9 mouse cellular contexts compared by ENCODE assay signal in the genomic region with DNA sequence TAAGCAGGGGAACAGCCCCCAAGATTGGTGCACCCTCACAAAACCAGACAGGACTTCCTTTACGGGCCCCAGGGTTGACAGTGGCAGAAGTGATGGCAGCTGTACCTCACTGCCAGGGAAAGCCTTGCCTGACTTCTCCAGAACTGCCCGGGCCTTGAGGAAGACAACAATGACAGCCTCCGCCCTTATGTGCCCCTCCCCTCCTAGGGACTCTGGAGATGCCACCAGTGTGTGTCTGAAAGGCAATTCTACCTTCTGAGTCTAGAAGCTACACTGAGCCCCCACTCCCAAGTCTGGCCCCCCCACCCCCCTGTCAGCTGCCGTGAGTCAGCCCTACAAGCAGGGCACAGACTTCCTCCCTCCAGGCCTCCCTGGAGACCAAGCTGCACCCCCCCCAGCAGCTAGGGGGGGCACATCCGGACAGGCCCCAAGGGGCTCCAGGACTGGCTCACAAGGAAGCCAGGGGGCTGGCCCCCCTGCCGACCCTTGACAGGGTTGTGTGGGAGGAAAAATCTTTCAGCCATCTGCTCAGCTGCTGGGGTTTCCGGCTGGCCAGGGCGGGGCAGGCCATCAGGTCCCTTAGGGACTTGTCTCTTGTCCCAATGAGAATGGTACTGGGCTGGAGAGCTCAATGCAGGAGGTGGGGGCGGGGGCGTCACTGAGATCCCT. TPM values are rescaled to one million over a fixed set of nuclear protein-coding genes. Genes with fewer than 3 reads are reported as not detected.
DNase-seq lines count a peak whose midpoint lies in the region; ATAC-seq and TF ChIP-seq lines count a peak whose summit lies in the region.
"Had no signal": no experiment of that assay in that cellular context is flagged by ENCODE, and none has a peak within 500 bp of the region (broad histone marks: within the 10 kb centered on the region; RNA-seq: fewer than 3 reads in every experiment).

No protein-coding gene starts in this region.

- no peak for TF ChIP-seq CTCF in liver, adult 2 months (IDR thresholded peaks at IDR 0.05; ENCODE audit: low read depth, low read length)

- H3K27me3 ChIP-seq in embryonic facial prominence, embryonic 14.5 days (replicated peaks; ENCODE audit: control insufficient read depth, insufficient read depth, low read length) = peaks cover 6% of the 10 kb centered on the region; the same call in 1 of the 2 replicates
- H3K27me3 ChIP-seq in hindbrain, embryonic 13.5 days = peaks cover 63% of the 10 kb centered on the region
- no peaks in the 10 kb centered on the region for H3K27me3 ChIP-seq in liver, adult 2 months (ENCODE audit: control insufficient read depth, insufficient read depth, low read length)
- H3K27me3 ChIP-seq: Patski had no signal

- 43% methylated on average over 9 of the region's 10 CpGs for WGBS in embryonic facial prominence, embryonic 14.5 days
- WGBS in hindbrain, embryonic 13.5 days = 40% methylated on average over 10 of the region's 10 CpGs
- 63% methylated on average over 10 of the region's 10 CpGs for WGBS in liver, adult 2 months

- no peak for TF ChIP-seq POLR2A in liver, adult 2 months (IDR thresholded peaks at IDR 0.05; ENCODE audit: extremely low read depth, insufficient read depth, low read length)

- no peaks in the 10 kb centered on the region for H3K9me3 ChIP-seq in embryonic facial prominence, embryonic 14.5 days (ENCODE audit: control insufficient read depth, low read length)
- no peaks in the 10 kb centered on the region for H3K9me3 ChIP-seq in hindbrain, embryonic 13.5 days

- peaks cover 71% of the 10 kb centered on the region for H3K79me2 ChIP-seq in liver, adult 2 months (ENCODE audit: control insufficient read depth, insufficient read depth, low read length)

- peak; percentile 48 for DNase-seq in embryo, embryonic 11 days
- no peak for DNase-seq in embryo, embryonic 9.5 days (ENCODE audit: extremely low spot score)
- DNase-seq in embryonic facial prominence, embryonic 14.5 days (ENCODE audit: low spot score) = peak; percentile 54
- no peak for DNase-seq in liver, adult 2 months (ENCODE audit: extremely low read depth, low read depth, low spot score)
- DNase-seq in layer of hippocampus, adult 9-10 months (ENCODE audit: low spot score) = no peak

- no peak overlapping the region for H3K27ac ChIP-seq in embryonic facial prominence, embryonic 14.5 days (replicated peaks; ENCODE audit: low read depth, low read length)
- no peak overlapping the region for H3K27ac ChIP-seq in hindbrain, embryonic 13.5 days
- H3K27ac ChIP-seq in liver, adult 2 months (replicated peaks; ENCODE audit: insufficient read depth, low read depth, low read length) = peak overlapping the region; percentile 47

- H3K9ac ChIP-seq in embryonic facial prominence, embryonic 14.5 days (ENCODE audit: low read depth, low read length) = no peak overlapping the region
- H3K9ac ChIP-seq in hindbrain, embryonic 13.5 days = peak overlapping the region; percentile 46; the same call in 1 of the 2 replicates
- peak overlapping the region; percentile 30 for H3K9ac ChIP-seq in liver, adult 2 months (ENCODE audit: low read depth, low read length)

- no peak for ATAC-seq in embryonic facial prominence, embryonic 14.5 days (ENCODE audit: low read depth)
- ATAC-seq in hindbrain, embryonic 13.5 days (ENCODE audit: low FRiP score) = no peak
- ATAC-seq in neutrophil, adult 5-6 weeks (ENCODE audit: extremely low read depth, insufficient number of reproducible peaks, low FRiP score, poor library complexity, severe bottlenecking) = peak; percentile 22
- no peak for ATAC-seq in monocyte, adult 5-6 weeks (replicated peaks; ENCODE audit: insufficient number of reproducible peaks, low FRiP score, low TSS enrichment, poor library complexity, severe bottlenecking)
- ATAC-seq: Patski had no signal

- peak overlapping the region; percentile 91 for H3K4me2 ChIP-seq in embryonic facial prominence, embryonic 14.5 days (ENCODE audit: low read depth, low read length)
- peak overlapping the region; percentile 92 for H3K4me2 ChIP-seq in hindbrain, embryonic 13.5 days

- no peak overlapping the region for H3K4me3 ChIP-seq in embryonic facial prominence, embryonic 14.5 days (ENCODE audit: low read depth, low read length)
- H3K4me3 ChIP-seq in hindbrain, embryonic 13.5 days = 0 out of 2 replicates have a peak overlapping the region, but pooled peaks have one; percentile 0
- H3K4me3 ChIP-seq in liver, adult 2 months (ENCODE audit: insufficient read depth, low read depth, low read length) = peak overlapping the region; percentile 23; the same call in 1 of the 2 replicates

- H3K36me3 ChIP-seq in embryonic facial prominence, embryonic 14.5 days (ENCODE audit: control insufficient read depth, insufficient read depth, low read length) = no peaks in the 10 kb centered on the region
- no peaks in the 10 kb centered on the region for H3K36me3 ChIP-seq in hindbrain, embryonic 13.5 days
- H3K36me3 ChIP-seq in liver, adult 2 months (ENCODE audit: control insufficient read depth, insufficient read depth, low read length) = no peaks in the 10 kb centered on the region

- peaks cover 40% of the 10 kb centered on the region for H3K4me1 ChIP-seq in embryonic facial prominence, embryonic 14.5 days (ENCODE audit: control insufficient read depth, insufficient read depth, low read length)
- peaks cover 71% of the 10 kb centered on the region for H3K4me1 ChIP-seq in hindbrain, embryonic 13.5 days (replicated peaks)
- H3K4me1 ChIP-seq in liver, adult 2 months (ENCODE audit: control insufficient read depth, insufficient read depth, low read length) = peaks cover 33% of the 10 kb centered on the region

RNA-seq across cellular contexts. Expression of a gene that starts 3.7 kb away (rescaled TPM):
- 17.8 and 18.3 TPM in 2 replicates for polyA plus RNA-seq in embryonic facial prominence, embryonic 14.5 days (2014; fragmentation: Nextera tagmentation; extraction: Ambion mirVana)
- polyA plus RNA-seq in hindbrain, embryonic 13.5 days (2015; fragmentation: Nextera tagmentation; extraction: Ambion mirVana) = 6.4 and 6.5 TPM in 2 replicates
- 7.0 and 8.7 TPM in 2 replicates for total RNA-seq in liver, adult 2 months (2014; rRNA removed)
- 11.1 and 14.2 TPM in 2 replicates for polyA plus RNA-seq in liver, adult 2 months (2012; rRNA removed)
- total RNA-seq in neutrophil, adult 5-6 weeks (2017) = 77.7 and 81.7 TPM in 2 replicates
- 37.3 to 51.6 TPM (median 46.2 TPM) in 3 replicates for total RNA-seq in monocyte, adult 5-6 weeks (2017)

RNA-seq across cellular contexts. Expression of a gene that starts 15.1 kb away (rescaled TPM):
- 18.8 and 20.3 TPM in 2 replicates for polyA plus RNA-seq in embryonic facial prominence, embryonic 14.5 days (2014; fragmentation: Nextera tagmentation; extraction: Ambion mirVana)
- 45.5 and 47.4 TPM in 2 replicates for polyA plus RNA-seq in hindbrain, embryonic 13.5 days (2015; fragmentation: Nextera tagmentation; extraction: Ambion mirVana)
- 7.1 and 7.4 TPM in 2 replicates for total RNA-seq in liver, adult 2 months (2014; rRNA removed)
- polyA plus RNA-seq in liver, adult 2 months (2012; rRNA removed) = 11.6 and 12.0 TPM in 2 replicates
- total RNA-seq in neutrophil, adult 5-6 weeks (2017) = 1.1 and 1.5 TPM in 2 replicates
- total RNA-seq in monocyte, adult 5-6 weeks (2017) = 1.6 to 2.0 TPM (median 1.6 TPM) in 3 replicates

Comparison
In these comparisons a context has a peak if more than half of its experiments do, and no peak if none do; other contexts are left out.
1. DNase-seq: peak in embryo, embryonic 11 days (single experiment) and embryonic facial prominence, embryonic 14.5 days (single experiment); none in embryo, embryonic 9.5 days (single experiment), liver, adult 2 months (single experiment) and layer of hippocampus, adult 9-10 months (single experiment).